Mouse (Mus musculus): ENCODE data around the gene Rab24. TPM values are rescaled to one million over a fixed set of nuclear protein-coding genes. Genes with fewer than 3 reads are reported as not detected.

The Rab24 gene
- polyA plus RNA-seq, 1 experiment from 2014 or later, result 109 TPM

DNA sequence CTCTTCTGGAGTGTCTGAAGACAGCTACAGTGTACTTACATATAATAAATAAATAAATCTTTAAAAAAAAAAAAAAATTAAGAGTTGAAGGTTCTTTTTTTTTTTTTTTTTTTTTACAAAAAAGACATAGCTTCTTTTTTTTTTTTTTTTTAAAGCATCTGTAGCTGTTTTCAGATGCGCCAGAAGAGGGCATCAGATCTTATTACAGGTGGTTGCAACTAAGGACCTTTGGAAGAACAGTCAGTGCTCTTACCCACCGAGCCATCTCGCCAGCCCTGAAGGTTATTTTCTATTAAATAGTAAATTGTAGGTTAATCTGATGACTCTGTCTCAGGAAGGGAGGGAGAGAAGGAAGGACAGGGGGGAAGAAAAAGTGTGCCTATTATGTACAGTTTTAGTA is 32.9 kb downstream of the Rab24 start:
- no peaks in the 10 kb centered on the region for H3K9me3 ChIP-seq
- no peak overlapping the region for H3K4me3 ChIP-seq (replicated peaks)
- ATAC-seq (ENCODE audit: insufficient number of reproducible peaks, insufficient read depth, low FRiP score, low TSS enrichment, low read depth), result no peak
- H3K27ac ChIP-seq, result no peak overlapping the region
- H3K27me3 ChIP-seq, result no peaks in the 10 kb centered on the region
- H3K4me2 ChIP-seq, result no peak overlapping the region
- H3K4me1 ChIP-seq (replicated peaks), result no peaks in the 10 kb centered on the region
- WGBS, result 88% methylated on average over 3 of the region's 3 CpGs
- H3K36me3 ChIP-seq, result peaks cover 86% of the 10 kb centered on the region
- H3K9ac ChIP-seq (replicated peaks), result no peak overlapping the region

DNA sequence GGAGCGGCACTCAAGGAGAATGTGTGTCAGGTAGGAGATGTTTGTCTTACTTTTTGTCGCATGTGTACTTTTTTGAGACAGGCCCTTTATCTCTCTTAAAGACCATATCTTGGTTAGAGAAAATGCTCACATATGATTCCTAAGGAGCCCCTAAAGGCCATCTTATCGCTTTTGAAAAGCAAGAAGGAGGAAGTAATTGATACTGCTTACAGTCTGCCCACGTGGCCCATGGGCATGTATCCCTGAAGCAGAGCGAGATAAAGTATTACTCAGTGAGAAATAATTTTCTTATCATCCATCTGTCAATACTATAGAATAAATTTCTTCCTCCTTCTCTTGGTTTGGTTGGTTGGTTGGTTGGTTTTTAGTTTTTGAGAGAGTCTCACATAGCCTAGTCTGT is 44.1 kb downstream of the Rab24 start:
- Histone ChIP-seq H3K9ac (replicated peaks) (no peak overlapping the region), H3K4me2 (no peak overlapping the region), H3K27me3 (no peaks in the 10 kb centered on the region), H3K4me3 (replicated peaks) (no peak overlapping the region), H3K27ac (no peak overlapping the region), H3K9me3 (no peaks in the 10 kb centered on the region), H3K4me1 (replicated peaks) (no peaks in the 10 kb centered on the region), H3K36me3 (peaks cover 74% of the 10 kb centered on the region)
- no peak for ATAC-seq (ENCODE audit: insufficient number of reproducible peaks, insufficient read depth, low FRiP score, low TSS enrichment, low read depth)
- WGBS, result 94% methylated on average over 5 of the region's 5 CpGs

DNA sequence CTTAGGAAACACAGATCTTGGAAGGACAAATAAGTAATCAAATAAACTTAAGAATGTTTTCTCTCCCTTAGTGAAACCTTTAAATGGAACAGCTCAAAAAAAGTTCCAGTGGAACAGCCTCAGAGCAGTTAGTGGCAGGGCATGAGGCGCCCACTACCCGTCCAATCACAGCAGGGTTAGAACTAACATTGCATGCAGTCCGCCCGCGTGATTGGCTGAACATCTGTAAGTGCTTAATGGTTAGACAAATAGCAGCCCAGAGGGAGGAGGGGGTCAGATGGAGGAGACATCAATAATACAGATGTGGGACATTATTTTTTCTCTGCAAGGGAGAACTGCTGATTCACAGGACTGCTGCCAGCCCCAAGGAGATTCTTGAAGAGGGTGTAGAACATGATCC is 44.5 kb downstream of the Rab24 start:
- Histone ChIP-seq H3K4me1 (replicated peaks) (no peaks in the 10 kb centered on the region), H3K9ac (replicated peaks) (no peak overlapping the region), H3K4me2 (no peak overlapping the region), H3K4me3 (replicated peaks) (no peak overlapping the region), H3K9me3 (no peaks in the 10 kb centered on the region), H3K27ac (no peak overlapping the region), H3K27me3 (no peaks in the 10 kb centered on the region), H3K36me3 (peaks cover 72% of the 10 kb centered on the region)
- no peak for ATAC-seq (ENCODE audit: insufficient number of reproducible peaks, insufficient read depth, low FRiP score, low TSS enrichment, low read depth)
- 80% methylated on average over 5 of the region's 5 CpGs for WGBS

Other genes starting within 250 kb of the Rab24 start
- 30.1 TPM in 2 replicates for gene Uimc1, start 221.6 kb downstream of the Rab24 start, polyA plus RNA-seq (2016; fragmentation: Nextera tagmentation; extraction: Ambion mirVana)
- 27.5 and 27.7 TPM in 2 replicates for gene Zfp346, start 216.6 kb downstream of the Rab24 start, polyA plus RNA-seq (2016; fragmentation: Nextera tagmentation; extraction: Ambion mirVana)
- gene Gm17617, start 188.4 kb downstream of the Rab24 start, polyA plus RNA-seq (2016; fragmentation: Nextera tagmentation; extraction: Ambion mirVana), result not detected in 2 replicates
- gene Fgfr4, start 169.3 kb downstream of the Rab24 start, polyA plus RNA-seq (2016; fragmentation: Nextera tagmentation; extraction: Ambion mirVana), result 6.1 and 7.4 TPM in 2 replicates
- gene Nsd1, start 112.2 kb downstream of the Rab24 start, polyA plus RNA-seq (2016; fragmentation: Nextera tagmentation; extraction: Ambion mirVana), result 81.3 and 91.8 TPM in 2 replicates
- 361 and 370 TPM in 2 replicates for gene Prelid1, start 1.4 kb downstream of the Rab24 start, polyA plus RNA-seq (2016; fragmentation: Nextera tagmentation; extraction: Ambion mirVana)
- gene Mxd3, start 7.9 kb upstream of the Rab24 start, polyA plus RNA-seq (2016; fragmentation: Nextera tagmentation; extraction: Ambion mirVana), result 33.7 and 34.9 TPM in 2 replicates
- 92.9 and 99.8 TPM in 2 replicates for gene Lman2, start 40.8 kb upstream of the Rab24 start, polyA plus RNA-seq (2016; fragmentation: Nextera tagmentation; extraction: Ambion mirVana)
- 0.82 and 1.2 TPM in 2 replicates for gene Rgs14, start 47.8 kb upstream of the Rab24 start, polyA plus RNA-seq (2016; fragmentation: Nextera tagmentation; extraction: Ambion mirVana)
- not detected in 2 replicates for gene Slc34a1, start 76.2 kb upstream of the Rab24 start, polyA plus RNA-seq (2016; fragmentation: Nextera tagmentation; extraction: Ambion mirVana)
- not detected in 2 replicates for gene Pfn3, start 93.3 kb upstream of the Rab24 start, polyA plus RNA-seq (2016; fragmentation: Nextera tagmentation; extraction: Ambion mirVana)
- gene F12, start 104.8 kb upstream of the Rab24 start, polyA plus RNA-seq (2016; fragmentation: Nextera tagmentation; extraction: Ambion mirVana), result 0.18 TPM in 1 of 2 replicates, not detected in the other
- 66.6 and 69.1 TPM in 2 replicates for gene Grk6, start 123.1 kb upstream of the Rab24 start, polyA plus RNA-seq (2016; fragmentation: Nextera tagmentation; extraction: Ambion mirVana)
- gene Prr7, start 142.3 kb upstream of the Rab24 start, polyA plus RNA-seq (2016; fragmentation: Nextera tagmentation; extraction: Ambion mirVana), result 0.67 and 1.1 TPM in 2 replicates
- 361 and 375 TPM in 2 replicates for gene Dbn1, start 166.2 kb upstream of the Rab24 start, polyA plus RNA-seq (2016; fragmentation: Nextera tagmentation; extraction: Ambion mirVana)
- 154 and 158 TPM in 2 replicates for gene Pdlim7, start 191.7 kb upstream of the Rab24 start, polyA plus RNA-seq (2016; fragmentation: Nextera tagmentation; extraction: Ambion mirVana)
- 2.4 and 2.7 TPM in 2 replicates for gene Dok3, start 207.3 kb upstream of the Rab24 start, polyA plus RNA-seq (2016; fragmentation: Nextera tagmentation; extraction: Ambion mirVana)
- gene Ddx41, start 214.7 kb upstream of the Rab24 start, polyA plus RNA-seq (2016; fragmentation: Nextera tagmentation; extraction: Ambion mirVana), result 77.3 and 80.1 TPM in 2 replicates
- 65.1 and 69.4 TPM in 2 replicates for gene Fam193b, start 249.2 kb upstream of the Rab24 start, polyA plus RNA-seq (2016; fragmentation: Nextera tagmentation; extraction: Ambion mirVana)

All from limb, embryonic 12.5 days (tissue).